Mouse (Mus musculus): ENCODE results near the gene Pafah2.

- no peak for TF ChIP-seq CTCF (IDR thresholded peaks at IDR 0.05; ENCODE audit: low read depth)
- no peak for TF ChIP-seq EP300 (optimal IDR thresholded peaks at IDR 0.05)
Measured at GRCm38 (mm10) chr4:134439119-134439518, 43.0 kb downstream of the Pafah2 start.

Data from stomach, postnatal 0 days (tissue).